Mouse (Mus musculus): ENCODE measurements around the gene Gbp7. TPM values are rescaled to one million over a fixed set of nuclear protein-coding genes. Genes with fewer than 3 reads are reported as not detected.

Gene Gbp7
- total and polyA plus RNA-seq, 3 experiments: 1.9 to 3.9 TPM; not detected in 1

Other genes starting within 250 kb of the Gbp7 start
- 6.7 and 8.7 TPM in 2 replicates for gene Pdlim5, start 134.6 kb upstream of the Gbp7 start, total RNA-seq (2012; rRNA removed)
- 1 to 10 TPM in 1 of 2 experiments, not detected in 1; 9.9 TPM for gene Pdlim5, start 134.6 kb upstream of the Gbp7 start, polyA plus RNA-seq (2012; ENCODE audit: insufficient read depth in 1 of 2, insufficient read length in 2 of 2, low read depth in 1 of 2, low replicate concordance in 2 of 2, missing spikeins in 1 of 2)
- not detected in 2 replicates for gene Gbp5, start 36.4 kb upstream of the Gbp7 start, total RNA-seq (2012; rRNA removed)
- under 1 TPM in 1 of 2 experiments, not detected in 1; 0.03 TPM for gene Gbp5, start 36.4 kb upstream of the Gbp7 start, polyA plus RNA-seq (2012; ENCODE audit: insufficient read depth in 1 of 2, insufficient read length in 2 of 2, low read depth in 1 of 2, low replicate concordance in 2 of 2, missing spikeins in 1 of 2)
- gene Gbp3, start 29.7 kb downstream of the Gbp7 start, total RNA-seq (2012; rRNA removed): 0.20 and 0.35 TPM in 2 replicates
- under 1 TPM in 1 of 2 experiments, not detected in 1; 0.85 TPM for gene Gbp3, start 29.7 kb downstream of the Gbp7 start, polyA plus RNA-seq (2012; ENCODE audit: insufficient read depth in 1 of 2, insufficient read length in 2 of 2, low read depth in 1 of 2, low replicate concordance in 2 of 2, missing spikeins in 1 of 2)
- not detected in 2 replicates for gene Gbp2b, start 64.5 kb downstream of the Gbp7 start, total RNA-seq (2012; rRNA removed)
- not detected for gene Gbp2b, start 64.5 kb downstream of the Gbp7 start, polyA plus RNA-seq (2012; ENCODE audit: insufficient read depth in 1 of 2, insufficient read length in 2 of 2, low read depth in 1 of 2, low replicate concordance in 2 of 2, missing spikeins in 1 of 2)
- 0.04 TPM in 1 of 2 replicates, not detected in the other for gene Gbp2, start 90.3 kb downstream of the Gbp7 start, total RNA-seq (2012; rRNA removed)
- gene Gbp2, start 90.3 kb downstream of the Gbp7 start, polyA plus RNA-seq (2012; ENCODE audit: insufficient read depth in 1 of 2, insufficient read length in 2 of 2, low read depth in 1 of 2, low replicate concordance in 2 of 2, missing spikeins in 1 of 2): under 1 TPM in 1 of 2 experiments, not detected in 1; 0.03 TPM
- gene Kyat3, start 170.7 kb downstream of the Gbp7 start, total RNA-seq (2012; rRNA removed): 11.7 and 15.2 TPM in 2 replicates
- 10 to 100 TPM in 1 of 2 experiments, not detected in 1; 25.6 TPM for gene Kyat3, start 170.7 kb downstream of the Gbp7 start, polyA plus RNA-seq (2012; ENCODE audit: insufficient read depth in 1 of 2, insufficient read length in 2 of 2, low read depth in 1 of 2, low replicate concordance in 2 of 2, missing spikeins in 1 of 2)
- 35.5 and 42.3 TPM in 2 replicates for gene Gtf2b, start 234.7 kb downstream of the Gbp7 start, total RNA-seq (2012; rRNA removed)
- 10 to 100 TPM in 1 of 2 experiments, not detected in 1; 40.0 TPM for gene Gtf2b, start 234.7 kb downstream of the Gbp7 start, polyA plus RNA-seq (2012; ENCODE audit: insufficient read depth in 1 of 2, insufficient read length in 2 of 2, low read depth in 1 of 2, low replicate concordance in 2 of 2, missing spikeins in 1 of 2)

All from MEL (cell line).